Mouse (Mus musculus) myocyte (in vitro differentiated cells): ENCODE results near the gene Unc45a. TPM values are rescaled to one million over a fixed set of nuclear protein-coding genes. Genes with fewer than 3 reads are reported as not detected.

Experiments used
- H3K27me3 ChIP-seq: one replicate; pipeline ENCODE4 v1.6.1; 2011; ENCODE audit not compliant: control insufficient read depth, insufficient read depth, insufficient read length
- H3K36me3 ChIP-seq: one replicate; pipeline ENCODE4 v1.6.1; 2011; ENCODE audit not compliant: control insufficient read depth, insufficient read depth
- H3K4me2 ChIP-seq: one replicate; pipeline ENCODE4 v1.6.1; 2011; ENCODE audit warnings: low read depth, control low read depth
- H3K4me3 ChIP-seq: one replicate; pipeline ENCODE4 v1.5.1; 2011; ENCODE audit warnings: mild to moderate bottlenecking, control low read depth, moderate library complexity
- H3K79me2 ChIP-seq: one replicate; pipeline ENCODE4 v1.6.1; 2011; ENCODE audit not compliant: control insufficient read depth, insufficient read depth
- H3ac ChIP-seq: one replicate; pipeline ENCODE4 v1.6.1; 2011; ENCODE audit not compliant: control insufficient read depth, insufficient read length
- CEBPB ChIP-seq: IDR thresholded peaks from 2 replicates; pipeline ENCODE4 v1.6.1; 2011; ENCODE audit warnings: mild to moderate bottlenecking, moderate library complexity; ENCODE audit not compliant: poor library complexity, insufficient read depth, severe bottlenecking
- E2F4 ChIP-seq: IDR thresholded peaks from one replicate; pipeline ENCODE4 v1.6.1; 2011; ENCODE audit warnings: mild to moderate bottlenecking, control low read depth, moderate library complexity; ENCODE audit not compliant: insufficient read depth
- MAX ChIP-seq: IDR thresholded peaks from one replicate; pipeline ENCODE4 v1.6.1; 2011; ENCODE audit warnings: low read depth, mild to moderate bottlenecking, control low read depth
- MYOD1 ChIP-seq, 3 experiments: IDR thresholded peaks; one replicate each; pipeline ENCODE4 v1.6.1; 2011; ENCODE audit warnings: control low read depth in 2 of 3, low read depth in 2 of 3, mild to moderate bottlenecking in 2 of 3, moderate library complexity in 1 of 3; ENCODE audit not compliant: insufficient read length in 2 of 3, control insufficient read depth in 1 of 3
- MYOG ChIP-seq, 3 experiments: IDR thresholded peaks; one replicate each; pipeline ENCODE4 v1.6.1; 2011; ENCODE audit warnings: control low read depth in 2 of 3, low read depth in 2 of 3, mild to moderate bottlenecking in 2 of 3; ENCODE audit not compliant: insufficient read length in 2 of 3, control insufficient read depth in 1 of 3, insufficient read depth in 1 of 3
- POLR2A ChIP-seq: IDR thresholded peaks from one replicate; pipeline ENCODE4 v1.6.1; 2011; ENCODE audit warnings: low read depth, mild to moderate bottlenecking, control low read depth, moderate library complexity; ENCODE audit not compliant: insufficient read length
- POLR2AphosphoS2 ChIP-seq: IDR thresholded peaks from one replicate; pipeline ENCODE4 v1.6.1; 2011; ENCODE audit warnings: low read depth, control low read depth; ENCODE audit not compliant: insufficient read length
- REST ChIP-seq: IDR thresholded peaks from one replicate; pipeline ENCODE4 v1.6.1; 2011; ENCODE audit warnings: mild to moderate bottlenecking, control low read depth, moderate library complexity; ENCODE audit not compliant: insufficient read depth, insufficient read length
- SRF ChIP-seq: IDR thresholded peaks from one replicate; pipeline ENCODE4 v1.6.1; 2011; ENCODE audit warnings: low read depth; ENCODE audit not compliant: control insufficient read depth, insufficient read length
- TCF12 ChIP-seq: IDR thresholded peaks from one replicate; pipeline ENCODE4 v1.6.1; 2011; ENCODE audit warnings: mild to moderate bottlenecking, control low read depth; ENCODE audit not compliant: poor library complexity, insufficient read depth, severe bottlenecking
- TCF3 ChIP-seq: IDR thresholded peaks from one replicate; pipeline ENCODE4 v1.6.1; 2011; ENCODE audit warnings: low read depth, control low read depth; ENCODE audit not compliant: insufficient read length
- USF1 ChIP-seq: IDR thresholded peaks from one replicate; pipeline ENCODE4 v1.6.1; 2011; ENCODE audit warnings: low read depth, mild to moderate bottlenecking, control low read depth, moderate library complexity
- polyA plus RNA-seq: library from polyadenylated mRNA; unstranded; fragments of >200 nt; fragmentation: generic; extraction: Trizol; gene quantifications from one replicate; pipeline ENCODE4 v1.2.1, GENCODE M21; 2012; ENCODE audit warnings: missing spikeins

The Unc45a gene
- polyA plus RNA-seq, 1 experiment = 38.4 TPM

- no peaks in the 10 kb centered on the region for H3K27me3 ChIP-seq
- no peaks in the 10 kb centered on the region for H3K79me2 ChIP-seq
- H3ac ChIP-seq = no peak overlapping the region
- TF ChIP-seq USF1 (no peak), SRF (no peak), CEBPB (no peak), TCF3 (no peak), POLR2A (no peak), TCF12 (no peak), MAX (no peak), POLR2AphosphoS2 (no peak), REST (no peak), MYOD1 (IDR thresholded peaks at IDR 0.05; ENCODE audit: control insufficient read depth in 1 of 3, insufficient read length in 2 of 3, low read depth in 2 of 3) (no peak), MYOG (IDR thresholded peaks at IDR 0.05; ENCODE audit: control insufficient read depth in 1 of 3, insufficient read depth in 1 of 3, insufficient read length in 2 of 3, low read depth in 2 of 3) (no peak), E2F4 (no peak)
- H3K36me3 ChIP-seq = no peaks in the 10 kb centered on the region
- H3K4me3 ChIP-seq = no peak overlapping the region
- peak overlapping the region; percentile 71 for H3K4me2 ChIP-seq
Measured at GRCm38 (mm10) chr7:80374733-80375132, 33.9 kb upstream of the Unc45a start.

- H3K4me3 ChIP-seq = no peak overlapping the region
- peak in 2 of 3 experiments; percentile 5 to 59 for TF ChIP-seq MYOG (IDR thresholded peaks at IDR 0.05; ENCODE audit: control insufficient read depth in 1 of 3, insufficient read depth in 1 of 3, insufficient read length in 2 of 3, low read depth in 2 of 3)
- TF ChIP-seq USF1 = no peak
- TF ChIP-seq MYOD1 (IDR thresholded peaks at IDR 0.05; ENCODE audit: control insufficient read depth in 1 of 3, insufficient read length in 2 of 3, low read depth in 2 of 3) = peak in 1 of 3 experiments; percentile 54
- no peaks in the 10 kb centered on the region for H3K79me2 ChIP-seq
- no peaks in the 10 kb centered on the region for H3K27me3 ChIP-seq
- H3ac ChIP-seq = no peak overlapping the region
- H3K4me2 ChIP-seq = no peak overlapping the region
- H3K36me3 ChIP-seq = no peaks in the 10 kb centered on the region
Measured at GRCm38 (mm10) chr7:80374280-80374679, 33.5 kb upstream of the Unc45a start.

- Histone ChIP-seq H3K4me2 (no peak overlapping the region), H3ac (no peak overlapping the region), H3K27me3 (no peaks in the 10 kb centered on the region), H3K79me2 (no peaks in the 10 kb centered on the region), H3K36me3 (no peaks in the 10 kb centered on the region), H3K4me3 (no peak overlapping the region)
- no peak for TF ChIP-seq SRF
- no peak for TF ChIP-seq POLR2A
- no peak for TF ChIP-seq MYOG (IDR thresholded peaks at IDR 0.05; ENCODE audit: control insufficient read depth in 1 of 3, insufficient read depth in 1 of 3, insufficient read length in 2 of 3, low read depth in 2 of 3)
- no peak for TF ChIP-seq MAX
- no peak for TF ChIP-seq E2F4
- TF ChIP-seq TCF12 = no peak
- TF ChIP-seq MYOD1 (IDR thresholded peaks at IDR 0.05; ENCODE audit: control insufficient read depth in 1 of 3, insufficient read length in 2 of 3, low read depth in 2 of 3) = no peak
- no peak for TF ChIP-seq CEBPB
- TF ChIP-seq REST = no peak
- TF ChIP-seq POLR2AphosphoS2 = no peak
- no peak for TF ChIP-seq TCF3
- no peak for TF ChIP-seq USF1
Measured at GRCm38 (mm10) chr7:80373850-80374249, 33.0 kb upstream of the Unc45a start.

- no peak for TF ChIP-seq POLR2A
- Histone ChIP-seq H3ac (no peak overlapping the region), H3K36me3 (no peaks in the 10 kb centered on the region)
Measured at GRCm38 (mm10) chr7:80373352-80373751, 32.5 kb upstream of the Unc45a start.

GRCm38 (mm10) chr7:80372667-80373066 lies 31.9 kb upstream of the Unc45a start:
- Histone ChIP-seq H3K27me3 (no peaks in the 10 kb centered on the region), H3ac (no peak overlapping the region), H3K4me3 (no peak overlapping the region), H3K79me2 (no peaks in the 10 kb centered on the region), H3K4me2 (no peak overlapping the region), H3K36me3 (no peaks in the 10 kb centered on the region)
- TF ChIP-seq USF1 = no peak
- TF ChIP-seq REST = no peak
- no peak for TF ChIP-seq POLR2A
- no peak for TF ChIP-seq POLR2AphosphoS2
- TF ChIP-seq TCF3 = no peak
- TF ChIP-seq MYOG (IDR thresholded peaks at IDR 0.05; ENCODE audit: control insufficient read depth in 1 of 3, insufficient read depth in 1 of 3, insufficient read length in 2 of 3, low read depth in 2 of 3) = no peak
- no peak for TF ChIP-seq MAX
- TF ChIP-seq TCF12 = no peak
- TF ChIP-seq MYOD1 (IDR thresholded peaks at IDR 0.05; ENCODE audit: control insufficient read depth in 1 of 3, insufficient read length in 2 of 3, low read depth in 2 of 3) = no peak
- TF ChIP-seq E2F4 = no peak
- TF ChIP-seq SRF = no peak
- TF ChIP-seq CEBPB = no peak

More at GRCm38 (mm10) chr7:80373352-80373751, 32.5 kb upstream of the Unc45a start:
- Histone ChIP-seq H3K79me2 (no peaks in the 10 kb centered on the region), H3K4me2 (no peak overlapping the region), H3K27me3 (no peaks in the 10 kb centered on the region), H3K4me3 (no peak overlapping the region)
